ENCODE assay signal across 8 mouse cellular contexts in the genomic region with DNA sequence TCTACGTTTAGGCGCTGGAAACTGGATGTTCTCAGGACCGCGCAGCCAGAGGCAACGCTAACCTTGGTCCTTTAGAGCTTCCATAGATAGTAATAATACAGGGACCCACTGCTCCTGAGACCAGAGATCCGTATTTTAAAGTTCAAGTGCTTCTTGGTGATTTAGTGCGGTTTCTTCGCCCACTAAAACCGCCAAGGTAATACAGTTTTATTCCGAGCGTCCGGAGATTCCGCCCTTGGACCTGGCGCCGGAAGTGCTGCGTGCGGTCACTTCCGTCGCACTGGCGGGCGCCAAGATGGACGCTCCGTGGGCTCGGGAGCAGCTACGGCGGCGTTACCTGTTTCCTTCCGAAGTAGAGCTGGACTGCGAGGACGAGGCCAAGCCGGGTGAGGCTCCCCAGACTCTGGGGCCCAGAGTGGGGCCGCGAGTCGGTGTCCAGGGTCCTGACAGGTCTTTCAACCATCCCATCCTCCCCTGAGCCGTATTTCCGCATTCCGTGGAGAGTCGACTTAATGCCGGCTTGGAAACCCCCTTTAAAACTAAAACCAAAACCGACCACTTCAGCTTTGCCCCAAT. TPM values are rescaled to one million over a fixed set of nuclear protein-coding genes. Genes with fewer than 3 reads are reported as not detected.
A peak's percentile ranks its signal among the peaks of the same experiment; 100 is the strongest.
DNase-seq lines count a peak whose midpoint lies in the region; ATAC-seq and TF ChIP-seq lines count a peak whose summit lies in the region.

Gene Tmem128 (plus strand): TSS at position 79 of the 576 bp plus-strand sequence.

- peak within 1 kb of the TSS; percentile 83 for H3K4me2 ChIP-seq in forebrain, embryonic 12.5 days
- H3K4me2 ChIP-seq in heart, postnatal 0 days (ENCODE audit: low read depth, low read length) = peak within 1 kb of the TSS; percentile 72
- H3K4me2 ChIP-seq in liver, embryonic 16.5 days (ENCODE audit: low read depth, low read length) = peak within 1 kb of the TSS; percentile 87
- H3K4me2 ChIP-seq in neural tube, embryonic 12.5 days (replicated peaks) = peak within 1 kb of the TSS; percentile 80

- H3K4me1 ChIP-seq in ES-Bruce4 (ENCODE audit: control insufficient read depth, insufficient read depth, low read length) = no peaks in the 10 kb centered on the region
- H3K4me1 ChIP-seq in forebrain, embryonic 12.5 days = peaks cover 7% of the 10 kb centered on the region
- H3K4me1 ChIP-seq in heart, postnatal 0 days (ENCODE audit: control insufficient read depth, insufficient read depth) = peaks cover 4% of the 10 kb centered on the region
- H3K4me1 ChIP-seq in liver, embryonic 16.5 days (ENCODE audit: control insufficient read depth, low read depth, low read length) = peaks cover 4% of the 10 kb centered on the region
- peaks cover 5% of the 10 kb centered on the region; the same call in 1 of the 2 replicates for H3K4me1 ChIP-seq in neural tube, embryonic 12.5 days
- no peaks in the 10 kb centered on the region; the same call in 1 of the 2 replicates for H3K4me1 ChIP-seq in testis, adult 2 months (ENCODE audit: control insufficient read depth, insufficient read depth, low read length)

- no peak for TF ChIP-seq POLR2A in ES-Bruce4 (IDR thresholded peaks at IDR 0.05; ENCODE audit: insufficient read depth, low read length)
- TF ChIP-seq POLR2A in testis, adult 2 months (IDR thresholded peaks at IDR 0.05; ENCODE audit: control insufficient read depth, low read depth, low read length) = peak; percentile 88

- ATAC-seq in forebrain, embryonic 12.5 days (ENCODE audit: low FRiP score) = peak; percentile 79
- peak; percentile 78 for ATAC-seq in heart, postnatal 0 days (ENCODE audit: insufficient read depth, low read depth)
- ATAC-seq in liver, embryonic 16.5 days (ENCODE audit: low read depth) = peak; percentile 76
- peak; percentile 67 for ATAC-seq in neural tube, embryonic 12.5 days (ENCODE audit: low FRiP score, low read depth)

- no peak within 1 kb of the TSS for H3K27ac ChIP-seq in ES-Bruce4 (ENCODE audit: insufficient read depth, low read length)
- peak within 1 kb of the TSS; percentile 66 for H3K27ac ChIP-seq in forebrain, embryonic 12.5 days
- H3K27ac ChIP-seq in heart, postnatal 0 days (ENCODE audit: low read depth) = peak within 1 kb of the TSS; percentile 83
- H3K27ac ChIP-seq in liver, embryonic 16.5 days (ENCODE audit: low read length) = peak within 1 kb of the TSS; percentile 76
- no peak within 1 kb of the TSS for H3K27ac ChIP-seq in neural tube, embryonic 12.5 days
- H3K27ac ChIP-seq in testis, adult 2 months (ENCODE audit: control insufficient read depth, insufficient read depth, low read depth, low read length) = peak within 1 kb of the TSS; percentile 86

- H3K4me3 ChIP-seq in ES-Bruce4 (ENCODE audit: low read depth, low read length) = peak within 1 kb of the TSS; percentile 77
- H3K4me3 ChIP-seq in forebrain, embryonic 12.5 days (replicated peaks) = peak within 1 kb of the TSS; percentile 83
- H3K4me3 ChIP-seq in heart, postnatal 0 days (ENCODE audit: low read depth, low read length) = peak within 1 kb of the TSS; percentile 69
- peak within 1 kb of the TSS; percentile 91 for H3K4me3 ChIP-seq in liver, embryonic 16.5 days (ENCODE audit: low read depth, low read length)
- peak within 1 kb of the TSS; percentile 78 for H3K4me3 ChIP-seq in neural tube, embryonic 12.5 days
- peak within 1 kb of the TSS; percentile 92 for H3K4me3 ChIP-seq in testis, adult 2 months (ENCODE audit: control insufficient read depth, low read depth, low read length)

- no peaks in the 10 kb centered on the region for H3K36me3 ChIP-seq in ES-Bruce4 (ENCODE audit: control insufficient read depth, insufficient read depth, low read length, poor library complexity, severe bottlenecking)
- peaks cover 29% of the 10 kb centered on the region for H3K36me3 ChIP-seq in forebrain, embryonic 12.5 days (replicated peaks)
- peaks cover 29% of the 10 kb centered on the region for H3K36me3 ChIP-seq in heart, postnatal 0 days (replicated peaks; ENCODE audit: control insufficient read depth, insufficient read depth, low read length)
- peaks cover 23% of the 10 kb centered on the region for H3K36me3 ChIP-seq in liver, embryonic 16.5 days (ENCODE audit: control insufficient read depth, insufficient read depth)
- H3K36me3 ChIP-seq in neural tube, embryonic 12.5 days = peaks cover 29% of the 10 kb centered on the region
- peaks cover 1% of the 10 kb centered on the region; the same call in 1 of the 2 replicates for H3K36me3 ChIP-seq in testis, adult 2 months (ENCODE audit: control insufficient read depth, insufficient read depth, low read length)

- H3K27me3 ChIP-seq in ES-Bruce4 (ENCODE audit: control insufficient read depth, insufficient read depth, low read length, poor library complexity, severe bottlenecking) = no peaks in the 10 kb centered on the region
- no peaks in the 10 kb centered on the region for H3K27me3 ChIP-seq in forebrain, embryonic 12.5 days
- H3K27me3 ChIP-seq in heart, postnatal 0 days (ENCODE audit: control insufficient read depth, insufficient read depth, low read length) = no peaks in the 10 kb centered on the region
- H3K27me3 ChIP-seq in liver, embryonic 16.5 days (ENCODE audit: control insufficient read depth, insufficient read depth, low read depth, low read length) = no peaks in the 10 kb centered on the region
- no peaks in the 10 kb centered on the region for H3K27me3 ChIP-seq in neural tube, embryonic 12.5 days (replicated peaks)
- H3K27me3 ChIP-seq in testis, adult 2 months (ENCODE audit: control insufficient read depth, insufficient read depth, low read length) = no peaks in the 10 kb centered on the region

- no peak for TF ChIP-seq CTCF in ES-Bruce4 (IDR thresholded peaks at IDR 0.05; ENCODE audit: low read depth, low read length)
- TF ChIP-seq CTCF in heart, postnatal 0 days (IDR thresholded peaks at IDR 0.05; ENCODE audit: low read depth) = no peak
- no peak for TF ChIP-seq CTCF in testis, adult 2 months (IDR thresholded peaks at IDR 0.05; ENCODE audit: control insufficient read depth, insufficient read depth, insufficient replicate concordance, low read depth, low read length)

- under 1% methylated on average over 40 of the region's 40 CpGs for WGBS in forebrain, embryonic 12.5 days
- under 1% methylated on average over 40 of the region's 40 CpGs for WGBS in heart, postnatal 0 days
- under 1% methylated on average over 40 of the region's 40 CpGs for WGBS in liver, embryonic 16.5 days (ENCODE audit: insufficient replicate concordance)
- WGBS in neural tube, embryonic 12.5 days = under 1% methylated on average over 40 of the region's 40 CpGs

- peak within 1 kb of the TSS; percentile 84 for H3K9ac ChIP-seq in ES-Bruce4 (ENCODE audit: low read depth, poor library complexity, severe bottlenecking)
- H3K9ac ChIP-seq in forebrain, embryonic 12.5 days = peak within 1 kb of the TSS; percentile 90
- peak within 1 kb of the TSS; percentile 69 for H3K9ac ChIP-seq in heart, postnatal 0 days (replicated peaks; ENCODE audit: low read depth, low read length)
- peak within 1 kb of the TSS; percentile 82 for H3K9ac ChIP-seq in liver, embryonic 16.5 days (ENCODE audit: low read depth, low read length)
- H3K9ac ChIP-seq in neural tube, embryonic 12.5 days = peak within 1 kb of the TSS; percentile 71

- DNase-seq in c-Kit-positive CD71-positive TER-119-positive erythroid progenitor cells, embryonic 14.5 days (ENCODE audit: low spot score) = peak; percentile 60
- DNase-seq in heart, postnatal 0 days (ENCODE audit: low spot score) = peak; percentile 63
- peak; percentile 73 to 83 for DNase-seq in kidney, postnatal 4 days

- TF ChIP-seq EP300 in ES-Bruce4 (IDR thresholded peaks at IDR 0.05; ENCODE audit: insufficient read depth, low read depth, low read length) = 0 out of 2 replicates have a peak, but pooled peaks have one; percentile 9
- peak; percentile 41; the same call in 1 of the 2 replicates for TF ChIP-seq EP300 in heart, postnatal 0 days (IDR thresholded peaks at IDR 0.05; ENCODE audit: low read depth)

- no peaks in the 10 kb centered on the region for H3K9me3 ChIP-seq in ES-Bruce4 (replicated peaks; ENCODE audit: control insufficient read depth, insufficient read depth, low read length, poor library complexity, severe bottlenecking)
- no peaks in the 10 kb centered on the region for H3K9me3 ChIP-seq in forebrain, embryonic 12.5 days
- H3K9me3 ChIP-seq in heart, postnatal 0 days (replicated peaks; ENCODE audit: control insufficient read depth, low read length) = no peaks in the 10 kb centered on the region; the same call in 1 of the 2 replicates
- no peaks in the 10 kb centered on the region for H3K9me3 ChIP-seq in liver, embryonic 16.5 days (replicated peaks; ENCODE audit: control insufficient read depth, low read length)
- H3K9me3 ChIP-seq in neural tube, embryonic 12.5 days = no peaks in the 10 kb centered on the region

RNA-seq across cellular contexts. Expression of gene Tmem128, which starts in this region (rescaled TPM):
- 23.4 and 23.9 TPM in 2 replicates for polyA plus RNA-seq in ES-Bruce4 (2011; ENCODE audit: insufficient read depth, insufficient read length, low read depth, missing spikeins)
- 90.9 and 91.4 TPM in 2 replicates for polyA plus RNA-seq in forebrain, embryonic 12.5 days (2016; fragmentation: Nextera tagmentation; extraction: Ambion mirVana)
- total RNA-seq in heart, postnatal 0 days (2014; rRNA removed; ENCODE audit: low replicate concordance) = 46.9 and 92.8 TPM in 2 replicates
- 48.0 and 50.8 TPM in 2 replicates for polyA plus RNA-seq in heart, postnatal 0 days (2015; fragmentation: Nextera tagmentation; extraction: Ambion mirVana)
- polyA plus RNA-seq in liver, embryonic 16.5 days (2015; fragmentation: Nextera tagmentation; extraction: Ambion mirVana) = 35.4 and 41.3 TPM in 2 replicates
- 101 and 105 TPM in 2 replicates for polyA plus RNA-seq in neural tube, embryonic 12.5 days (2016; fragmentation: Nextera tagmentation; extraction: Ambion mirVana)
- 52.2 and 62.5 TPM in 2 replicates for polyA plus RNA-seq in testis, adult 2 months (2012; rRNA removed)

Comparison
In these comparisons a context has a peak if more than half of its experiments do, and no peak if none do; other contexts are left out.
1. H3K27ac ChIP-seq: peak in forebrain, embryonic 12.5 days (single experiment), heart, postnatal 0 days (single experiment), liver, embryonic 16.5 days (single experiment) and testis, adult 2 months (single experiment); none in ES-Bruce4 (single experiment) and neural tube, embryonic 12.5 days (single experiment).
2. Peak in every context shown above with its lines, with median percentiles within 50 percentile points of each other: H3K4me3 ChIP-seq, H3K9ac ChIP-seq, DNase-seq, ATAC-seq and H3K4me2 ChIP-seq.